Mouse (Mus musculus) ES-Bruce4 (cell line): ENCODE data around the gene Phc2. TPM values are rescaled to one million over a fixed set of nuclear protein-coding genes. Genes with fewer than 3 reads are reported as not detected.

Experiments
- H3K27ac ChIP-seq: 2 replicates; pipeline ENCODE4 v1.5.1; 2012; ENCODE audit warnings: low read length, inconsistent platforms; ENCODE audit not compliant: insufficient read depth
- H3K27me3 ChIP-seq: 2 replicates; pipeline ENCODE4 v1.6.1; 2012; ENCODE audit warnings: mild to moderate bottlenecking, low read length, inconsistent platforms; ENCODE audit not compliant: control insufficient read depth, poor library complexity, insufficient read depth, severe bottlenecking
- H3K36me3 ChIP-seq: 2 replicates; pipeline ENCODE4 v1.6.1; 2012; ENCODE audit warnings: inconsistent platforms, mild to moderate bottlenecking, low read length, moderate library complexity; ENCODE audit not compliant: control insufficient read depth, poor library complexity, insufficient read depth, severe bottlenecking
- H3K4me1 ChIP-seq: one replicate; pipeline ENCODE4 v1.8.1; 2011; ENCODE audit warnings: low read length; ENCODE audit not compliant: control insufficient read depth, insufficient read depth
- H3K4me3 ChIP-seq: 2 replicates; pipeline ENCODE4 v1.5.1; 2011; ENCODE audit warnings: low read depth, mild to moderate bottlenecking, low read length
- H3K9ac ChIP-seq: 2 replicates; pipeline ENCODE4 v1.6.1; 2012; ENCODE audit warnings: low read depth, mild to moderate bottlenecking, inconsistent platforms; ENCODE audit not compliant: poor library complexity, severe bottlenecking
- H3K9me3 ChIP-seq: replicated peaks from 2 replicates; pipeline ENCODE4 v1.6.1; 2012; ENCODE audit warnings: mild to moderate bottlenecking, low read length, inconsistent platforms; ENCODE audit not compliant: control insufficient read depth, poor library complexity, insufficient read depth, severe bottlenecking
- CTCF ChIP-seq: IDR thresholded peaks from one replicate; pipeline ENCODE4 v1.8.1; 2011; ENCODE audit warnings: low read depth, low read length
- EP300 ChIP-seq: IDR thresholded peaks from 2 replicates; pipeline ENCODE4 v1.6.1; 2011; ENCODE audit warnings: low read depth, low read length; ENCODE audit not compliant: insufficient read depth
- POLR2A ChIP-seq: IDR thresholded peaks from one replicate; pipeline ENCODE4 v1.8.1; 2011; ENCODE audit warnings: low read length; ENCODE audit not compliant: insufficient read depth
- polyA plus RNA-seq: library from polyadenylated mRNA; stranded (reverse); fragments of >200 nt; gene quantifications from 2 replicates; pipeline ENCODE4 v1.2.4, GENCODE M21; 2011; ENCODE audit warnings: low read depth; ENCODE audit not compliant: missing spikeins, insufficient read depth, insufficient read length

The Phc2 gene
- polyA plus RNA-seq, 1 experiment = 38.4 TPM

GRCm38 (mm10) chr4:128782037-128782436 lies 127.5 kb downstream of the Phc2 start:
- Histone ChIP-seq H3K27me3 (no peaks in the 10 kb centered on the region), H3K36me3 (no peaks in the 10 kb centered on the region), H3K4me3 (no peak overlapping the region), H3K9me3 (no peaks in the 10 kb centered on the region), H3K4me1 (no peaks in the 10 kb centered on the region), H3K27ac (no peak overlapping the region), H3K9ac (no peak overlapping the region)
- no peak for TF ChIP-seq CTCF
- TF ChIP-seq POLR2A = no peak
- TF ChIP-seq EP300 = no peak

DNA sequence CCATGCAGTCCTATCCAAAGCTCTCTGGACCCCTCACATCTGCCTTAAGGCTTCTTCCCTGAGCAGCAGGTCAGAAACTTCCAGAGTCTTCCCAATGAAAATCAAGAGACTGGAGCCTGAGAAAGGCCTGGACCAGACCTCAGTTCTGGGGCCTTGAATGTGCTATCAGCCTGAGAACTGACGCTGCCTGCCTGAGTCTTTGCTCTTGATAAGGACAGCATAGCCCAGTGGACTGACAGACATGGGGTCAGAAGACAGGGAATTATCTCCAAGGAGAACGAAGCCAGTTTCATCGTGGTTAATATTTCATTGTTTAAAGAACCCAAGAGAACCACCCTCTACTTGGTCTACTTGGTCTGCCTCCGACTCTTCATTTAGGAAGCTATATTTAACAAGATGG lies 128.1 kb downstream of the Phc2 start:
- Histone ChIP-seq H3K9ac (no peak overlapping the region), H3K27ac (no peak overlapping the region), H3K4me3 (no peak overlapping the region), H3K36me3 (no peaks in the 10 kb centered on the region), H3K4me1 (no peaks in the 10 kb centered on the region), H3K27me3 (no peaks in the 10 kb centered on the region), H3K9me3 (no peaks in the 10 kb centered on the region)
- TF ChIP-seq POLR2A = no peak
- no peak for TF ChIP-seq EP300
- no peak for TF ChIP-seq CTCF

DNA sequence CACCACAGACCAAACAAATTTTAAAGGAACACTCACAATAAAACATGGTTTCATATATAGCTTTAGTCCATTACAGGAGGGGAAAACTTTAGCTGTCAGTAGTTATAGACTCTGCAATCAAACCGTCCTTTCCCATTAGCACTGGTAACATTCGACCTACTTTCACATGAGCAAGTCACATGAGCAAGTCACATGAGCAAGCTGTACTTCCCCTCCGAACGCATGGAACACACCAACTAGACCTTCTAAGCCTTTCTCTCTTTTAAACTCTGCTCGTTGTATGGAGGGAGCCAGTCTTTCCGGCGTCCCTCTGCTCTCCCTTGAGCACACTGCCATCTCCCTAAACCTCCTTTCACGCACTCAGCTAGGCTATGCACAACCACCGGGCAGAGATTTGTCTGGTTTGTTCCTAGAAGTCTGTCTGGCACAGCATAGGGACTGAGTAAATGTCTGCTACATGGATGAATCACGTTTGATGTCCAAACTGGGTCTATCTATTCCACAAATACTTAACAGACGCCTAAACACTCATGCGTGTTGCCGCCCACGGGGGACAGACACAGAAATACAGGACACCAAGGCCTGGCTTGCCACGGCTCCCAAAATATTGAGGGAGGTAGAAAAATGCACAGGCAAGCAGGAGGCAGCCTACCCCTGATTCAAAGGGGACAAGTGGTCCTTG lies 130.6 kb downstream of the Phc2 start:
- H3K4me3 ChIP-seq = no peak overlapping the region
- TF ChIP-seq CTCF (no peak), POLR2A (no peak), EP300 (no peak)
- no peak overlapping the region for H3K27ac ChIP-seq
- no peaks in the 10 kb centered on the region for H3K27me3 ChIP-seq
- H3K4me1 ChIP-seq = no peaks in the 10 kb centered on the region
- H3K36me3 ChIP-seq = no peaks in the 10 kb centered on the region
- no peak overlapping the region for H3K9ac ChIP-seq
- no peaks in the 10 kb centered on the region for H3K9me3 ChIP-seq

GRCm38 (mm10) chr4:128785921-128786654 lies 131.6 kb downstream of the Phc2 start:
- TF ChIP-seq EP300 = no peak
- H3K27ac ChIP-seq = no peak overlapping the region
- H3K9ac ChIP-seq = no peak overlapping the region
- H3K27me3 ChIP-seq = no peaks in the 10 kb centered on the region
- no peaks in the 10 kb centered on the region for H3K36me3 ChIP-seq
- H3K4me1 ChIP-seq = no peaks in the 10 kb centered on the region
- H3K9me3 ChIP-seq = no peaks in the 10 kb centered on the region
- no peak overlapping the region for H3K4me3 ChIP-seq

DNA sequence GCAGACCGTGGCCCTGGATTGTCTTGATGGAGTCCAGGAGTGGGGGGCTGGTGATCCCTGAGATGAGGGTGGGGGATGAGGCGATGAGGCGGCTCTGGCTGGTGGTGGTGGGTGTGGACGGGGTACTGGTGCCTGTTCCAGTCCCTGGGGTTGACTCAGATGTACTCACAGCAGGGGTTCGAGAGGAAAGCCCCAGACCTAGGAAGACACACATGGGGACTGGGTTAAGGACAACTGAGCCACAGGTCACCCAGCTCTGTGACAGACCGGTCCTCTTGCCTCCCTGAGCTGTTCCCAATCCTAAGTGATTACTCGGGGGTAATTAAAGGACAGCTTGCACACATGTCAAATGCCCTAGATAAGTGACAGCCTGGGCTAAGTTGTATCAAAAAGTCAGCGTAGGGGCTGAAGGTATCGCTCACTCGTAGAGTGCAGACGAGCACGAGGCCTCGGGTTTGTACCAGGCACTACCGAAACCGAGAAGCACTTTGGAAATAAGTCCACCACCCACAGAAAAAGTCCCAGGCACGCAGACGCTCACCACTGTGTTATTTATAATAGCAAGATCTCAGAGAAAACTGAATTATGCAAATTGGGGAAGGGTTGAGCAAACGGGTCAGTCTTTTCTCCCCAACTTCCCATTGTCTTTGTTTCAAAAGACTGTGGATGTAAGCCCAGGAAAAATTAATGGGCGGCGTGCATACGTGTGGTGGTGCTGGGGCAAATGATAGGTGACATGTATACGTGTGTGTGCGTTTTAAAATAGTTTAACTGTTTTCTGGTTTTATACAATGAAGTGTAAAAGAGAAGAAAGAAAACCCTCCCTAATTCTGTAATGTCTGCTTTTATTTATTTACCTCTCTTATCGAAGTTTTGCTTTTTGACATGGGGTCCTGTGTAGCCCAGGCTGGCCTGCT lies 132.8 kb downstream of the Phc2 start:
- no peaks in the 10 kb centered on the region for H3K9me3 ChIP-seq
- no peaks in the 10 kb centered on the region for H3K27me3 ChIP-seq
- H3K4me3 ChIP-seq = no peak overlapping the region
- no peak overlapping the region for H3K27ac ChIP-seq
- H3K36me3 ChIP-seq = no peaks in the 10 kb centered on the region
- no peaks in the 10 kb centered on the region for H3K4me1 ChIP-seq
- TF ChIP-seq EP300 = no peak
- TF ChIP-seq POLR2A = no peak
- TF ChIP-seq CTCF = no peak
- H3K9ac ChIP-seq = no peak overlapping the region

- no peaks in the 10 kb centered on the region for H3K4me1 ChIP-seq
- TF ChIP-seq CTCF (no peak), EP300 (no peak), POLR2A (no peak)
- H3K27me3 ChIP-seq = no peaks in the 10 kb centered on the region
- no peaks in the 10 kb centered on the region for H3K36me3 ChIP-seq
- H3K4me3 ChIP-seq = no peak overlapping the region
- no peak overlapping the region for H3K27ac ChIP-seq
- H3K9me3 ChIP-seq = no peaks in the 10 kb centered on the region
- H3K9ac ChIP-seq = no peak overlapping the region
Measured at GRCm38 (mm10) chr4:128788108-128788507, 133.6 kb downstream of the Phc2 start.
